Mouse (Mus musculus) kidney, embryonic 16.5 days (tissue): ENCODE results near the gene Fam124a. TPM values are rescaled to one million over a fixed set of nuclear protein-coding genes. Genes with fewer than 3 reads are reported as not detected.
"Not testable (repeated sequence)": the region's sequence is repeated elsewhere in the genome, so short reads cannot be mapped to it uniquely, and the experiment has no call there.

Source experiments
- ATAC-seq: fragments of 200-750 bp; cut with Nextera tagmentation; 2 replicates; pipeline ENCODE4 v1.8.0; 2017; ENCODE audit warnings: moderate TSS enrichment; ENCODE audit not compliant: low FRiP score, low TSS enrichment
- H3K27ac ChIP-seq: fragments of 300-500 bp; sonication (generic); 2 replicates; pipeline ENCODE4 v1.5.1; 2014; ENCODE audit warnings: low read length
- H3K27me3 ChIP-seq: fragments of 300-500 bp; sonication (generic); 2 replicates; pipeline ENCODE4 v1.6.1; 2014; ENCODE audit warnings: low read length, control low read depth, mixed read lengths; ENCODE audit not compliant: insufficient read depth
- H3K36me3 ChIP-seq: fragments of 300-500 bp; sonication (generic); 2 replicates; pipeline ENCODE4 v1.6.1; 2014; ENCODE audit warnings: low read length, control low read depth, mixed read lengths; ENCODE audit not compliant: insufficient read depth
- H3K4me1 ChIP-seq: fragments of 300-500 bp; sonication (generic); 2 replicates; pipeline ENCODE4 v1.6.1; 2014; ENCODE audit warnings: low read length, control low read depth, mixed read lengths; ENCODE audit not compliant: insufficient read depth
- H3K4me2 ChIP-seq: fragments of 300-500 bp; sonication (generic); replicated peaks from 2 replicates; pipeline ENCODE4 v1.6.1; 2014; ENCODE audit warnings: low read depth, low read length
- H3K4me3 ChIP-seq: fragments of 300-500 bp; sonication (generic); 2 replicates; pipeline ENCODE4 v1.5.1; 2014; ENCODE audit warnings: mild to moderate bottlenecking, low read length
- H3K9ac ChIP-seq: fragments of 300-500 bp; sonication (generic); replicated peaks from 2 replicates; pipeline ENCODE4 v1.6.1; 2014; ENCODE audit warnings: low read length
- H3K9me3 ChIP-seq: fragments of 300-500 bp; sonication (generic); 2 replicates; pipeline ENCODE4 v1.6.1; 2016; ENCODE audit warnings: low read length, control low read depth
- WGBS: fragments of 180-500 bp; shearing (Covaris S2); extraction: QIAGEN DNeasy Blood & Tissue Kit; methylation state at CpG from one replicate; pipeline ENCODE4 v1.1.7; 2014; 5-methylcytosine and 5-hydroxymethylcytosine counted together
- polyA plus RNA-seq: library from polyadenylated mRNA; unstranded; fragments of >200 nt; fragmentation: Nextera tagmentation; extraction: Ambion mirVana; gene quantifications from 2 replicates; pipeline ENCODE4 v1.2.1, GENCODE M21; 2015

Gene Fam124a
- polyA plus RNA-seq, 1 experiment from 2014 or later, result 7.0 TPM

- H3K4me3 ChIP-seq, result no peak overlapping the region
- H3K4me2 ChIP-seq, result no peak overlapping the region
- no peaks in the 10 kb centered on the region for H3K36me3 ChIP-seq
- peaks cover 4% of the 10 kb centered on the region; the same call in 1 of the 2 replicates for H3K4me1 ChIP-seq
- H3K27me3 ChIP-seq, result no peaks in the 10 kb centered on the region
- no peak overlapping the region for H3K27ac ChIP-seq
- ATAC-seq, result no peak
- WGBS, result 24% methylated on average over 4 of the region's 4 CpGs
- no peaks in the 10 kb centered on the region for H3K9me3 ChIP-seq
- H3K9ac ChIP-seq, result no peak overlapping the region
Measured at GRCm38 (mm10) chr14:62546746-62547145, 8.8 kb upstream of the Fam124a start.

GRCm38 (mm10) chr14:62550121-62550520 lies 5.4 kb upstream of the Fam124a start:
- no peak for ATAC-seq
- no peak overlapping the region for H3K9ac ChIP-seq
- H3K27ac ChIP-seq, result no peak overlapping the region
- H3K4me1 ChIP-seq, result peaks cover 4% of the 10 kb centered on the region
- 0 out of 2 replicates have a peak, but pooled peaks cover 5% of the 10 kb centered on the region for H3K27me3 ChIP-seq
- 19% methylated on average over 3 of the region's 4 CpGs for WGBS
- H3K9me3 ChIP-seq, result no peaks in the 10 kb centered on the region
- no peak overlapping the region for H3K4me3 ChIP-seq
- H3K36me3 ChIP-seq, result no peaks in the 10 kb centered on the region
- H3K4me2 ChIP-seq, result no peak overlapping the region

- Histone ChIP-seq H3K4me3 (no peak overlapping the region), H3K4me2 (no peak overlapping the region), H3K27me3 (0 out of 2 replicates have a peak, but pooled peaks cover 5% of the 10 kb centered on the region), H3K9me3 (no peaks in the 10 kb centered on the region), H3K9ac (no peak overlapping the region), H3K27ac (no peak overlapping the region), H3K36me3 (no peaks in the 10 kb centered on the region), H3K4me1 (peaks cover 12% of the 10 kb centered on the region)
- ATAC-seq, result no peak
- WGBS, result 91% methylated on average over 4 of the region's 4 CpGs
Measured at GRCm38 (mm10) chr14:62552771-62553170, 2.8 kb upstream of the Fam124a start.

- Histone ChIP-seq H3K4me2 (no peak overlapping the region), H3K4me1 (peaks cover 12% of the 10 kb centered on the region), H3K36me3 (no peaks in the 10 kb centered on the region), H3K27me3 (0 out of 2 replicates have a peak, but pooled peaks cover 5% of the 10 kb centered on the region), H3K9me3 (no peaks in the 10 kb centered on the region), H3K4me3 (no peak overlapping the region), H3K9ac (no peak overlapping the region), H3K27ac (no peak overlapping the region)
- 83% methylated on average over 5 of the region's 5 CpGs for WGBS
- ATAC-seq, result no peak
Measured at GRCm38 (mm10) chr14:62553786-62554185, 1.8 kb upstream of the Fam124a start.

- ATAC-seq, result peak; percentile 79
- 7% methylated on average over 36 of the region's 38 CpGs for WGBS
- peak overlapping the region; percentile 93 for H3K4me2 ChIP-seq
- peak overlapping the region; percentile 64 for H3K4me3 ChIP-seq
- H3K27ac ChIP-seq, result no peak overlapping the region
- H3K27me3 ChIP-seq, result 0 out of 2 replicates have a peak, but pooled peaks cover 5% of the 10 kb centered on the region
- H3K9ac ChIP-seq, result peak overlapping the region; percentile 74
- H3K36me3 ChIP-seq, result no peaks in the 10 kb centered on the region
- H3K9me3 ChIP-seq, result no peaks in the 10 kb centered on the region
- peaks cover 8% of the 10 kb centered on the region; the same call in 1 of the 2 replicates for H3K4me1 ChIP-seq
Measured at GRCm38 (mm10) chr14:62555840-62556810, 588 bp downstream of the Fam124a start.

- 0 out of 2 replicates have a peak, but pooled peaks cover 5% of the 10 kb centered on the region for H3K27me3 ChIP-seq
- no peaks in the 10 kb centered on the region for H3K36me3 ChIP-seq
- H3K4me3 ChIP-seq, result no peak overlapping the region
- no peak for ATAC-seq
- H3K4me1 ChIP-seq, result peaks cover 8% of the 10 kb centered on the region; the same call in 1 of the 2 replicates
- H3K27ac ChIP-seq, result no peak overlapping the region
- no peaks in the 10 kb centered on the region for H3K9me3 ChIP-seq
- no peak overlapping the region for H3K9ac ChIP-seq
- 0 out of 2 replicates have a peak overlapping the region, but pooled peaks have one; percentile 93 for H3K4me2 ChIP-seq
- WGBS, result 75% methylated on average over 3 of the region's 3 CpGs
Measured at GRCm38 (mm10) chr14:62557111-62557510, 1.6 kb downstream of the Fam124a start.

- no peak overlapping the region for H3K9ac ChIP-seq
- WGBS, result 52% methylated on average over 17 of the region's 17 CpGs
- no peak overlapping the region for H3K4me2 ChIP-seq
- H3K4me1 ChIP-seq, result 0 out of 2 replicates have a peak, but pooled peaks cover 6% of the 10 kb centered on the region
- no peaks in the 10 kb centered on the region for H3K9me3 ChIP-seq
- no peak overlapping the region for H3K4me3 ChIP-seq
- no peak overlapping the region for H3K27ac ChIP-seq
- H3K27me3 ChIP-seq, result no peaks in the 10 kb centered on the region
- no peaks in the 10 kb centered on the region for H3K36me3 ChIP-seq
- no peak for ATAC-seq
Measured at GRCm38 (mm10) chr14:62561875-62562748, 6.6 kb downstream of the Fam124a start.

- H3K9ac ChIP-seq, result no peak overlapping the region
- H3K27ac ChIP-seq, result no peak overlapping the region
- no peaks in the 10 kb centered on the region for H3K9me3 ChIP-seq
- H3K4me3 ChIP-seq, result no peak overlapping the region
- WGBS, result 46% methylated on average over 7 of the region's 7 CpGs
- H3K36me3 ChIP-seq, result no peaks in the 10 kb centered on the region
- no peak for ATAC-seq
- H3K27me3 ChIP-seq, result no peaks in the 10 kb centered on the region
- H3K4me1 ChIP-seq, result 0 out of 2 replicates have a peak, but pooled peaks cover 6% of the 10 kb centered on the region
- H3K4me2 ChIP-seq, result no peak overlapping the region
Measured at GRCm38 (mm10) chr14:62563679-62564078, 8.1 kb downstream of the Fam124a start.

- not testable (repeated sequence) for H3K4me2 ChIP-seq, H3K27ac ChIP-seq, H3K9me3 ChIP-seq, H3K4me3 ChIP-seq, H3K9ac ChIP-seq, H3K36me3 ChIP-seq, H3K27me3 ChIP-seq, ATAC-seq
- 88% methylated on average over 9 of the region's 9 CpGs for whole genome bisulfite sequencing
- H3K4me1 ChIP-seq, result peaks cover 20% of the 10 kb centered on the region
Measured at GRCm38 (mm10) chr14:62566821-62567220, 11.3 kb downstream of the Fam124a start, which contains the start of gene Gm4131. Gene Gm4131 (minus strand): TSS chr14:62566921.
